Mouse (Mus musculus): ENCODE measurements around the gene Colgalt1.

DNA sequence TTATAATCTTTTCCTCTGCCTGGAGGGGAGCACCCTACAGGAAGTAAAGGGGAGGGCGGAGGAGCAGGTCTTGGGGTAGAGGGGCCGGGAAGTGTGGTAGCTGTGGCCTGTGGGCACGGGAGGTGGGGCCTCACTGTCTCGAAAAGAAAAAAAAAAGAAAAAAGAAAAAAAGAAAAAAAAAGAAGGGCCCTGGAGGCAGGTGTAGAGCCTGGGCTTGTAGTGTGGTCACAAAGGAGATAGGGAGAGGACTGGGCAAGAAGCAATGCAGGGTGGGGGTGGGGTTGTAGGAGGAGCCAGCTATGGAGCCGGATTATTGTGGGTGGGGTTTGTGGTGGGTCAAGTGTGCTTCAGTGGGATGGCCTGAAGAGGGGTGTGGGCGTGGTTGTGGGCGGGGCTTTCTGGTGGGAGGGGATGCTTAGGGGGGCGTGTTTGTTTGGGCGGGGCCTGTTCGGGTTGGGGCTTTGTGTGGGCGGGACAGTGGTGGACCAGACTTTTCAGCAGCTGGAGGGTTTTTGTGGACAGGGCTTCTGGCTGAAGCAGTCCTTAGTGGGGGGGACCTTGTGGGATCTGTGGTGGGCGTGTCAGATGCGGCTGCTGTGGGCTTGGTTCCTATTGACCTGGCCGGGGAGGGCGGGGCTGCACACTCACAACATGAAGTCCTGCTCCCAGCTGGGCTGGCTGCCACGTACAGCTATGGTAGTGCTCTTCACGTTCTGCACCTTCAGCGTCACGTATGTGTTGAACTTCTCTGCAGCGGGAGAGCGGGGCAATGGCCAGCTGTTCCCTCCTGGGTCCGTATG is 54.7 kb downstream of the Colgalt1 start:
- TF ChIP-seq CTCF (IDR thresholded peaks at IDR 0.05; ENCODE audit: borderline replicate concordance, extremely low read depth, insufficient read depth, insufficient read length) (no peak), POLR2A (IDR thresholded peaks at IDR 0.05; ENCODE audit: borderline replicate concordance, extremely low read depth, insufficient read depth, insufficient read length, poor library complexity, severe bottlenecking) (no peak)

All from brain, embryonic 14.5 days (tissue).